Mouse (Mus musculus): Measurements from ENCODE around the gene 4930590J08Rik. TPM values are rescaled to one million over a fixed set of nuclear protein-coding genes. Genes with fewer than 3 reads are reported as not detected.
A peak's percentile ranks its signal among the peaks of the same experiment; 100 is the strongest.

Gene 4930590J08Rik
- polyA plus RNA-seq, 1 experiment, result 134 TPM

DNA sequence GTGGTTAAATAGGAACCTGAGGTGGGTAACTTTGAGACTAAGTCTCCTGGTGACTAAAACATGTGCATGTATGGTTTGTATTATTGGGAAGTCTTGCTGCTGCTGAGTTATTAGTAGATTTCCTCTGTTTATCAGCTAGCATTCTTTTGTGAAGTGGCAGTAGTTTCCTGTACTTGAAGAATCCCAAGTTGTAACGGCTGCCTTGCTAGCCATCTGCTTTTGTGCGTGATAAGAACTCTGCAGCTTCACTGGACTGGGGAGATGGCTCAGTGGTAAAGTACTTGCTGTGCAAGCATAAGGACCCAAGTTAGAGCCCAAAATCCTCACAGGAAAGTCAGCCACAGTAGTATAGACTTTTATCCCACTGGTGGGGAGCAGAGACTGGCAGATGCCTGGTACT is 18.8 kb upstream of the 4930590J08Rik start:
- H3K4me1 ChIP-seq (ENCODE audit: control insufficient read depth, insufficient read depth, low read length), result no peaks in the 10 kb centered on the region; the same call in 1 of the 2 replicates
- no peak overlapping the region for H3K27ac ChIP-seq (ENCODE audit: control insufficient read depth, insufficient read depth, low read depth, low read length)
- TF ChIP-seq CTCF (IDR thresholded peaks at IDR 0.05; ENCODE audit: control insufficient read depth, insufficient read depth, insufficient replicate concordance, low read depth, low read length), result no peak
- TF ChIP-seq POLR2A (IDR thresholded peaks at IDR 0.05; ENCODE audit: control insufficient read depth, low read depth, low read length), result no peak
- H3K36me3 ChIP-seq (ENCODE audit: control insufficient read depth, insufficient read depth, low read length), result no peaks in the 10 kb centered on the region; the same call in 1 of the 2 replicates
- H3K4me3 ChIP-seq (ENCODE audit: control insufficient read depth, low read depth, low read length), result no peak overlapping the region
- no peaks in the 10 kb centered on the region for H3K27me3 ChIP-seq (ENCODE audit: control insufficient read depth, insufficient read depth, low read length)

DNA sequence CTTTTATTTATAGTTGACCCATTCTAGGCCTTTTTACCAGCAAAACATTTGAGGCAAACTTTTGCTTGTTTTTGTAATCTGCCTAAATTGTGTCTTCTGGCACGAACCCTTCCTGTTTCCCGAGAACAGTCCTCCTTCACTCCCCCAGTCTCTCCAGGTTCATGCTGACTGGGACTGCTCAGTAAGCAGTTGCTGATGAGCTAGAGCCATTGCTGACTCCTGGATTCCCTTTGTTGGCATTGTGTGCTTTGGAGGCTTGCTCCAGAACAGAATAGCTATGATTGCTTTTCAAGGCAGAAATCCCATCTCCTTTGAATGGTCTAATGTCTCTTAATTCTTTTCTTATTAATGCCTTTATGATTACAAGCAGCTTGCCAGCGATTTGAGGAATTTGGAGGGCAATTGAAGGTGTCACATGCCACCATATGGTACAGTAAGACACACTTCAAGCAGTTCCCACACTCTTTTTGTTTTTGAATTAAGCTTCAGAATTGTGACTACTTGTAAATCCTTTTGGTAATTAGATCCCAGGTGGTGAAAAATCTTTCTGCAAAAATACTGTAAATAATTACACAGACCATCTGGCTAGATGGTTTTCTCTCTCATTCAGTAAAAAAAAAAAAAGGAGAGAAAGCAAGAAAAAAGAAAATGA is 13.2 kb upstream of the 4930590J08Rik start:
- Histone ChIP-seq H3K27me3 (ENCODE audit: control insufficient read depth, insufficient read depth, low read length) (no peaks in the 10 kb centered on the region), H3K4me3 (ENCODE audit: control insufficient read depth, low read depth, low read length) (no peak overlapping the region), H3K4me1 (ENCODE audit: control insufficient read depth, insufficient read depth, low read length) (no peaks in the 10 kb centered on the region), H3K27ac (ENCODE audit: control insufficient read depth, insufficient read depth, low read depth, low read length) (no peak overlapping the region), H3K36me3 (ENCODE audit: control insufficient read depth, insufficient read depth, low read length) (peaks cover 1% of the 10 kb centered on the region)
- TF ChIP-seq CTCF (IDR thresholded peaks at IDR 0.05; ENCODE audit: control insufficient read depth, insufficient read depth, insufficient replicate concordance, low read depth, low read length), result no peak
- no peak for TF ChIP-seq POLR2A (IDR thresholded peaks at IDR 0.05; ENCODE audit: control insufficient read depth, low read depth, low read length)

- TF ChIP-seq POLR2A (IDR thresholded peaks at IDR 0.05; ENCODE audit: control insufficient read depth, low read depth, low read length) (no peak), CTCF (IDR thresholded peaks at IDR 0.05; ENCODE audit: control insufficient read depth, insufficient read depth, insufficient replicate concordance, low read depth, low read length) (no peak)
- H3K27me3 ChIP-seq (ENCODE audit: control insufficient read depth, insufficient read depth, low read length), result no peaks in the 10 kb centered on the region
- H3K36me3 ChIP-seq (ENCODE audit: control insufficient read depth, insufficient read depth, low read length), result peaks cover 1% of the 10 kb centered on the region
- no peak overlapping the region for H3K27ac ChIP-seq (ENCODE audit: control insufficient read depth, insufficient read depth, low read depth, low read length)
- H3K4me3 ChIP-seq (ENCODE audit: control insufficient read depth, low read depth, low read length), result no peak overlapping the region
- no peaks in the 10 kb centered on the region for H3K4me1 ChIP-seq (ENCODE audit: control insufficient read depth, insufficient read depth, low read length)
Measured at GRCm38 (mm10) chr6:91890615-91891014, 12.0 kb upstream of the 4930590J08Rik start.

- no peak overlapping the region for H3K27ac ChIP-seq (ENCODE audit: control insufficient read depth, insufficient read depth, low read depth, low read length)
- H3K4me3 ChIP-seq (ENCODE audit: control insufficient read depth, low read depth, low read length), result no peak overlapping the region
- no peak for TF ChIP-seq POLR2A (IDR thresholded peaks at IDR 0.05; ENCODE audit: control insufficient read depth, low read depth, low read length)
- TF ChIP-seq CTCF (IDR thresholded peaks at IDR 0.05; ENCODE audit: control insufficient read depth, insufficient read depth, insufficient replicate concordance, low read depth, low read length), result no peak
- no peaks in the 10 kb centered on the region for H3K4me1 ChIP-seq (ENCODE audit: control insufficient read depth, insufficient read depth, low read length)
- no peaks in the 10 kb centered on the region for H3K27me3 ChIP-seq (ENCODE audit: control insufficient read depth, insufficient read depth, low read length)
- H3K36me3 ChIP-seq (ENCODE audit: control insufficient read depth, insufficient read depth, low read length), result peaks cover 1% of the 10 kb centered on the region
Measured at GRCm38 (mm10) chr6:91891776-91892175, 10.8 kb upstream of the 4930590J08Rik start.

DNA sequence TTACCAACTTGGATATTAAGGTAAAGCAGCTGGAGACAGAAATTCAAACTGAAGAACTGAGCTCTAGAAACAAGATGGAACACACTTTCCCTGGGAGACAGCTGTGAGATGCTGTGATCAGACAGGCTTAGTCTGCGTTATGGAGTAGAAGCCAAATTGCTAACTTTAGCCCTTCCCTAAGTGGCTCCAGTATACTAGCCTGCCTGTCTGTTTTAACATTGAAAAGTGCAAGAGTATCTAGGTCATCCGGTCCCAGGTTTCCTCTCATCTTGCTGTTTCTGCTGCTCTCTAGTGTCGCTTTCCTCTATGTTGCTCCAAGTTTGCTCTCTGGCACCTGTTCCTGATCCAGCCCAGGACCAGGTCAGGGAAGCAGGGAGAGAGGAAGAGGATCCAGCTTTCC is 5.8 kb upstream of the 4930590J08Rik start:
- H3K27ac ChIP-seq (ENCODE audit: control insufficient read depth, insufficient read depth, low read depth, low read length), result no peak overlapping the region
- no peak for TF ChIP-seq CTCF (IDR thresholded peaks at IDR 0.05; ENCODE audit: control insufficient read depth, insufficient read depth, insufficient replicate concordance, low read depth, low read length)
- TF ChIP-seq POLR2A (IDR thresholded peaks at IDR 0.05; ENCODE audit: control insufficient read depth, low read depth, low read length), result no peak
- no peaks in the 10 kb centered on the region for H3K27me3 ChIP-seq (ENCODE audit: control insufficient read depth, insufficient read depth, low read length)
- no peaks in the 10 kb centered on the region for H3K4me1 ChIP-seq (ENCODE audit: control insufficient read depth, insufficient read depth, low read length)
- H3K4me3 ChIP-seq (ENCODE audit: control insufficient read depth, low read depth, low read length), result no peak overlapping the region
- peaks cover 4% of the 10 kb centered on the region for H3K36me3 ChIP-seq (ENCODE audit: control insufficient read depth, insufficient read depth, low read length)

- Histone ChIP-seq H3K4me3 (ENCODE audit: control insufficient read depth, low read depth, low read length) (no peak overlapping the region), H3K36me3 (ENCODE audit: control insufficient read depth, insufficient read depth, low read length) (peaks cover 4% of the 10 kb centered on the region)
Measured at GRCm38 (mm10) chr6:91901505-91901904, 1.1 kb upstream of the 4930590J08Rik start.

DNA sequence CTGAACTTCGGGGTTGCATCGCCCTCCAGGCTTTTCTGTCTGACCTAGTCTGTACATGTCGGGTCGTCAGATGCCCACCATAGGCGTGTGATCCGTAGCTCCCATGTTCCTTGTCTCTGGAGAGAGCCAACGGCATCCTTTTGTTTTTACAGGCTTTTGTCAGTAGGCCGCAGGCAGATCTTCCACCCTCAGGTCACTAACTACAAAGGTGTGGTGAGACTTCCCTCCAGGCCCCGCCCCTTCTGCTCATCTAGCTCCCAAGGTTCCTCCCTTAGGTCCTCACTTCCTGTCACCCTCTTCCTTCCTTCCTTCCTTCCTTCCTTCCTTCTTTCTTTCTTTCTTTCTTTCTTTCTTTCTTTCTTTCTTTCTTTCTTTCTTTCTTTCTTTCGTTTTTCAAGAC is 11.4 kb downstream of the 4930590J08Rik start:
- Histone ChIP-seq H3K4me3 (ENCODE audit: control insufficient read depth, low read depth, low read length) (no peak overlapping the region), H3K27me3 (ENCODE audit: control insufficient read depth, insufficient read depth, low read length) (no peaks in the 10 kb centered on the region), H3K36me3 (ENCODE audit: control insufficient read depth, insufficient read depth, low read length) (no peaks in the 10 kb centered on the region), H3K27ac (ENCODE audit: control insufficient read depth, insufficient read depth, low read depth, low read length) (no peak overlapping the region), H3K4me1 (ENCODE audit: control insufficient read depth, insufficient read depth, low read length) (no peaks in the 10 kb centered on the region)
- TF ChIP-seq POLR2A (IDR thresholded peaks at IDR 0.05; ENCODE audit: control insufficient read depth, low read depth, low read length), result no peak
- TF ChIP-seq CTCF (IDR thresholded peaks at IDR 0.05; ENCODE audit: control insufficient read depth, insufficient read depth, insufficient replicate concordance, low read depth, low read length), result no peak

More at GRCm38 (mm10) chr6:91901505-91901904, 1.1 kb upstream of the 4930590J08Rik start:
- no peaks in the 10 kb centered on the region; the same call in 1 of the 2 replicates for H3K4me1 ChIP-seq (ENCODE audit: control insufficient read depth, insufficient read depth, low read length)
- H3K27ac ChIP-seq (ENCODE audit: control insufficient read depth, insufficient read depth, low read depth, low read length), result no peak overlapping the region
- H3K27me3 ChIP-seq (ENCODE audit: control insufficient read depth, insufficient read depth, low read length), result no peaks in the 10 kb centered on the region
- no peak for TF ChIP-seq POLR2A (IDR thresholded peaks at IDR 0.05; ENCODE audit: control insufficient read depth, low read depth, low read length)
- peak; percentile 46; the same call in 1 of the 2 replicates for TF ChIP-seq CTCF (IDR thresholded peaks at IDR 0.05; ENCODE audit: control insufficient read depth, insufficient read depth, insufficient replicate concordance, low read depth, low read length)

Measured in testis, adult 2 months (tissue).